Mouse (Mus musculus) layer of hippocampus, adult 18-20 months (tissue): Measurements from ENCODE around the gene Snrnp25. TPM values are rescaled to one million over a fixed set of nuclear protein-coding genes. Genes with fewer than 3 reads are reported as not detected.
"Not testable (repeated sequence)": the region's sequence is repeated elsewhere in the genome, so short reads cannot be mapped to it uniquely, and the experiment has no call there.

ENCODE experiments used
- DNase-seq, 2 experiments: peaks; one replicate each; pipeline ENCODE4 v3.0.0; 2022; ENCODE audit warnings: low spot score in 2 of 2
- total RNA-seq, 2 experiments: library from RNA; stranded (reverse); gene quantifications; 2 replicates each; pipeline ENCODE4 v1.2.3; 2021

The Snrnp25 gene
- total RNA-seq, 2 experiments from 2014 or later = 25.0 to 28.1 TPM

DNA sequence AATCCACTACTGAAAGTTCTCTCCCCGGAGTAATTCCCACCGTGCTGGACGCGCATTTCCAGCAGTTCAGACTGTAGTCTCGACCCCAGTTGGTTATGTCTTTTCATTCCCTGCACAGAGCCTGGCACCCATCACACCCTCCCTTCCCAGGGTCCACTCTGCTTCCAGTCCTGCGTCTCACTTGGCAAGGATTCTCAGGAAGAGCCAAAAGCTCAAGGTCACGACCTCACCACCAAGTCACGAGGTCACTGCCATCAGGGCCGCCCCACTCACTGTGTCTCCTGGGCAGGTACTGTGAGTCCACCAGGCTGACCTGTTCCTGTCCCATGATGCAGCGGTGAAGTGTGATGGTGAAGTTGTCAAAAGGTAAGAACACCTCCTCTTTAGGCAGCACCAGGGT lies 11.1 kb upstream of the Snrnp25 start:
- DNase-seq = no peak

GRCm38 (mm10) chr11:32194626-32195025 lies 10.6 kb upstream of the Snrnp25 start:
- no peak for DNase-seq

- DNase-seq = no peak
Observed at GRCm38 (mm10) chr11:32195867-32196540, 9.2 kb upstream of the Snrnp25 start.

DNA sequence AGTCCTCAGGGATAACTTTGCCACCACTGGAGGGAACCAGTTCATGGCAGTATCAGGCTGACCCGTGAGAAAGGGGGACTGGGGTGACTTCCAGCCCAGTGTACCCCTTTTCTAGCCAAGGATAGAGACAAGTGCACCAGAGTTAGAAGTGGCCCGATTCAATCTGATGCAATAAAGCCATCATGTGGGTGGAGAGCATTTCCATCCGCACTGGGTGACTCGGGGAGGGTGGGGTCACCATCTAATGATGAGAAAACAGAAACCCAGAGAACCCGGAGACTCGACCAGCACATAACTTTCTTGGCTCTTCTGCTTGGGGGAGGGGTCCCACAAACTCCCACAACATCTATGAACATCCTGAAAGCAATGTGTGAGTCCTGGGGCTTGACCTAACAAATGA lies 8.5 kb upstream of the Snrnp25 start:
- DNase-seq = no peak

GRCm38 (mm10) chr11:32197766-32198165 lies 7.4 kb upstream of the Snrnp25 start:
- DNase-seq = no peak

DNA sequence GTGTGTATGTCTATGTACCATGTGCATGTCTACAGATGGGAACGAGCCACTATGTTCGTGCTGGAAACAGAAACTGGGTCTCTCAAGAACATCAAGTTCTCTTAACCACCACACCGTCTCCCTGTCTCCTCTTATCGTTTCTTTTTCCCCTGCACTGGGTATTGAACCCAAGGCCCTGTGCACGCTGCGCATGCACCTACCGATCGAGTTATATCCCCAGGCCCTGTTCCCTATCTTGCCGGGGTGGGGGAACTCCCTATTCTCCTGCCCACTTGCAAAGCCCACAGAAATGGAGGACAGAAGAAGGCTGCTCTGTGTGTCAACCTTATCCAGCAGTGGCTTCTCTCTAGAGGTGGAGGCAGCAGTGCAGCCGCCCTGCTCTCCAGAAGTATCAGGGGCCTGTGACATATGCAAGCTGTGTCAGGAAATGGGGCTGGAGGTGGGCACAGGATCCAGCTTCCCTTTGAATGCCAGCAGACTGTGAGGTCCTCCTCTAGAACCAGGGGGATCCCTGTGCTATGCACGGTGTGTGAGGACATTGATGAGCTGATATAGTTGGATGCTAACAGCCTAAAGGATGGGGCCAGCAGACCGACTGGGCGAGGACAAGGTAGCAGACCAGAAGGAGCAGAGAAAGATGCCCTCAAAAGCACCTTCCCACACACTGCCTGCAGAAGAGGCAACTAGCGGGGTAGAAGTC lies 6.8 kb upstream of the Snrnp25 start:
- DNase-seq = no peak

- DNase-seq = no peak
Observed at GRCm38 (mm10) chr11:32199230-32199629, 6.0 kb upstream of the Snrnp25 start.

GRCm38 (mm10) chr11:32200075-32200601 lies 5.1 kb upstream of the Snrnp25 start, which contains the start of gene Il9r:
TSS of gene Il9r (minus strand) at chr11:32200279.
- DNase-seq = no peak

DNA sequence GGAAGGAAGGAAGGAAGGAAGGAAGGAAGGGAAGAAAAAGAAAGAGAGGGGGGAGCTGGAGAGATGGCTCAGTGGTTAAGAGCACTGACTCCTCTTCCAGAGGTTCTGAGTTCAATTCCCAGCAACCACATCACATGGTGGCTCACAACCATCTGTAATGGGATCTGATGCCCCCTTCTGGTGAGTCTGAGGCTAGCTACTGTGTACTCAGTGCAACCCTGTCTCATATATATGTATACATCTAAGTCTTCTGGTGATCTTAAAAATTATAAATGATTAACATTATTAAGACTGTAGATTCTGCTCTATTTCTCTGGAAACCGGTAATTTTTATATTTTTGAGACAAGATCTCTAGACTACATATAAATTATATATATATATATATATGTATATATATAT lies 4.2 kb upstream of the Snrnp25 start:
- DNase-seq = not testable (repeated sequence)

DNA sequence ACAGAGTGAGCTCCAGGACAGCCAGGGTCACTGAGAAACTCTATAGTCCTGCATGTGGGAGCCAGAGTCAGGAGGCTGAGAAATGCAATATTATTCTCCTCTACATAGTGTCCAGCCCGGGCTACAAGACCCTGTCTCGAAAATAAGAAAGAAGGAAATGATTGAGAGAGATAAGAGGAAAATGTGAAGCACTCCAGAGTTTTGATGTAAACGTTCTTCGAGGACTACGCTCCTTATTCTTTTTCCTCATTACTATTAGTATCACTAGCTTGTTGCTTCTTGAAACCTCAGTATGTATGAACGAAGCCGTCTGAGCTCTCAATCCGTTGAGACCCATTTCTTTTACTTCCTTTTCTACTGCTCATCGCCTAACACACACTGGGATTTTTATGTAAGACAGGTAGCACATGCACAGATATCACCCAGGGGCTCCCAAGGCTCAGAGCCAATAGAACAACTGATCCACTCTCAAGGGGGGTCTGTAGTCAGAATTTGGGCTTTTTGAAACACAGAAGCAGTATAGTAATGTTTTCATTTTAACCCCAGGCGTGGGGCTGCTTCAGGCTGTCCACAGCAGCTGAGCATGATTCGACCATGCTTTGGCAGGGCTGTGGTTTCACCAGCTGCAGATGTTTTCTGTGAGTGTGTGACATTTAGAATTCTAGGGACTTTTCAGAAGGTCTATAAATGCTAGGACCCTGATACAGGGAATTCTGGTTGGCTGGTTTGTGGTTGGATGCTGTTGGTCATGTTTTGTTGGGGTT lies 3.1 kb upstream of the Snrnp25 start:
- DNase-seq = no peak

DNA sequence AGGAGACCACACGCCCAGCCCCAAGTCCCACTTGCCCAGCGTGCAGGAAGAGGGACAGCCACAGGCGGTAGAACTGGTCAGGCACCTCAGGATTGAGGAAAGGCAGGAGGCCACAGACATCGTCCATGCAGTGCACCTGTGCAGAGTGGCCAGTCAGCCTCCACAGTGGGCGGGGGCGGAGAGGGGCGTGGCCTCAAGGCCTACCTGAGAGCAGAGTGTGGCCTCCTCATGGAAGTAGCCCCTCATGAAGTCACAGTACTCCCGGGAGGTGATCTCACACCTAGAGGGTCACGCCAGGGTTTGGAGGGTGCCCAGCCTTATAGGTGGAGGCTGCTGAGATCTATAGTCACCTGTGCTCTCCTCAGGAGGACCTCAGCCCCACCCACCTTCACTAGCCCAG lies 5.4 kb downstream of the Snrnp25 start:
- DNase-seq = no peak

DNA sequence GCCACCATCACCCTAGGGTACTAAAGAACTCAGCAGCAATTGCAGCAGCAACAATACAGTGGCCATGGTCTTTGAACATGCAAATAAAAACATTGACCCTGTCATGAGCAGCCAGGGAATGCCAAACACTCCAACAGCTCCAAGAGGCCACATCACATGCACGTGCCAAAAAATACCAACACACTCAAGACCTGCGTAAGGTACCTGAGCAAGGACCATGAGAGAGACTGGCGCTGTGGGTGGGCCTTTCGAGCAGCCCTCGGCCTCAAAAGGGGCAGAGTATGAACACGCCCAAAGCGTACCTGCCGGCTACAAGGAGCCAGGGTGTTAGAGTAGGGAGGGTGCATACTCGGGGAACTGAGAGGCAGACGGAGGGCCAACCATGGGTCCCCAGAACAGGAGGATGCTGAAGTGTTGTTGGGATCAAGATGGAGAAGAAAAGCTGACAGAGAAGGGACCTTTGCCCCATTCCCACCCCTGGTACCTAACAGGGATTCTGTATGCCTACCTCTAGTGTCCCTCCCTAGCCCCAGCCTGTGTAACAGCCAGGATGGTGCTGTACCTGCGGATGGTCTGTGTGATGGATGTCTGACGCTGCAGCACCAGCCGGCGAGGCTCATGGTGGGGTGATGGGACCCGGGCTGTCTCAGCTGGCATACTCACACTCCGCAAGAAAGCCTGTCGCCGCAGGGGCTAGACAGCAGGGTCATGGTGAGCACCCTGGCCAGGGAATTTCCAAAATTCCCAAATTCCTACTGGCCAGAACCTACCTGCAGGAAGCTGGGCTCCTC lies 10.4 kb downstream of the Snrnp25 start:
- no peak for DNase-seq

DNA sequence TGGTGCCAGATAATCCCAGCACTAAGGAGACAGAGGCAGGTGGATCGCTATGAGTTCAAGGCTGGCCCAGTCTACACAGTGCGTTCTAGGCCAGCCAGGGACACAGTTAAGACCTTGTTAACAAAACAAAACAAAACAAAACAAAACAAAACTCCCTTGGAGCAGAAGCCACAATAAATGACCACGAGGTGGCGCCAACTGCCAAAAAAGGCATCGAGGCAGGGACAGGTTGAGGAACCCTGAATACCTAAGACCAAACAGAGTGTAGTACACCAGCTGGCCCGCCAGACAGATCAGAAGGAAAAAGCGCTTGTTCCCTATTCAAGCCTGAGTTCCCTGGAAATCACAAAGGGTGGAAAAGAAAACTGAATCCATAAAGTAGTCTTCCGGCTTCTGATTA lies 11.6 kb downstream of the Snrnp25 start:
- peak in 1 of 2 experiments; percentile 77 for DNase-seq

- no peak for DNase-seq
Observed at GRCm38 (mm10) chr11:32218501-32219050, 13.4 kb downstream of the Snrnp25 start.

DNA sequence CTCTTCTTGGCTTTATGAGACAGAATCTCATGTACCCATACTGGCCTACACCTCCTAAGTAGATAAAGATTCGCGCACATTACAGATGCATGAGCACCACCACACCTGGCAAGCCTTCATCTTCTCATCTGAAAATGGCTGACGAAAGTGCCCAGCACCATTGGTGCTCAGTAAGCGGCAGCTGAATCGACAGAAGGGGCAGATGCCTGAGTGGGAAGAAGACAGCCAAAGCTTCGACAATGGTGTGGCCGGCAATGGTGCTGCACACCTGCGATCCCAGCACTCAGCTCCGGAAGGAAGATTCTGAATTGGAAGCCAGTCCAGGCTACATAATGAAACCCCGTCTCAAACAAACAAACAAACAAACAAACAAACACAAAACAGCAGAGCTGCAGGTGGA lies 14.1 kb downstream of the Snrnp25 start:
- peak in 1 of 2 experiments; percentile 63 for DNase-seq

- no peak for DNase-seq
Observed at GRCm38 (mm10) chr11:32220607-32221224, 15.5 kb downstream of the Snrnp25 start.

GRCm38 (mm10) chr11:32221225-32221950 lies 16.2 kb downstream of the Snrnp25 start:
- DNase-seq = no peak

- no peak for DNase-seq
Observed at GRCm38 (mm10) chr11:32221951-32222409, 16.8 kb downstream of the Snrnp25 start, which contains the start of gene Rhbdf1. TSS of gene Rhbdf1 (minus strand) at chr11:32222300.

GRCm38 (mm10) chr11:32222570-32223194 lies 17.5 kb downstream of the Snrnp25 start:
- DNase-seq = no peak
